Mouse (Mus musculus) urinary bladder, postnatal 10 days (tissue): Measurements from ENCODE around the gene Gm20388.

Source experiments
- DNase-seq: peaks from one replicate; pipeline ENCODE4 v3.0.0; 2022; ENCODE audit warnings: low spot score

Gm20388 gene

GRCm38 (mm10) chr8:121740721-121741120, 1830.1 kb downstream of the Gm20388 start:
- no peak for DNase-seq

- DNase-seq = no peak
These were observed 1838.9 kb downstream of the Gm20388 start for GRCm38 (mm10) chr8:121749501-121749900.

GRCm38 (mm10) chr8:121750512-121750911, 1839.9 kb downstream of the Gm20388 start:
- DNase-seq = no peak

- no peak for DNase-seq
These were observed 1840.8 kb downstream of the Gm20388 start for GRCm38 (mm10) chr8:121751407-121751806.

GRCm38 (mm10) chr8:121758470-121758869, 1847.8 kb downstream of the Gm20388 start:
- no peak for DNase-seq

- DNase-seq = no peak
These were observed 1849.8 kb downstream of the Gm20388 start for GRCm38 (mm10) chr8:121760484-121760883.

- DNase-seq = no peak
These were observed 1850.8 kb downstream of the Gm20388 start for GRCm38 (mm10) chr8:121761480-121761879.

GRCm38 (mm10) chr8:121762999-121763699, 1852.5 kb downstream of the Gm20388 start:
- DNase-seq = no peak

GRCm38 (mm10) chr8:121763700-121764013, 1853.0 kb downstream of the Gm20388 start:
- DNase-seq = no peak

- no peak for DNase-seq
These were observed 1855.0 kb downstream of the Gm20388 start for GRCm38 (mm10) chr8:121765594-121766138.

GRCm38 (mm10) chr8:121769095-121769494, 1858.5 kb downstream of the Gm20388 start:
- DNase-seq = no peak

- DNase-seq = no peak
These were observed 1859.0 kb downstream of the Gm20388 start for GRCm38 (mm10) chr8:121769621-121770020.

- DNase-seq = no peak
These were observed 1860.5 kb downstream of the Gm20388 start for GRCm38 (mm10) chr8:121770845-121771752.

GRCm38 (mm10) chr8:121773876-121774275, 1863.2 kb downstream of the Gm20388 start:
- no peak for DNase-seq

GRCm38 (mm10) chr8:121782493-121782892, 1871.9 kb downstream of the Gm20388 start:
- no peak for DNase-seq

GRCm38 (mm10) chr8:121786542-121786941, 1875.9 kb downstream of the Gm20388 start:
- no peak for DNase-seq

GRCm38 (mm10) chr8:121788786-121789185, 1878.1 kb downstream of the Gm20388 start:
- no peak for DNase-seq

- no peak for DNase-seq
These were observed 1881.5 kb downstream of the Gm20388 start for GRCm38 (mm10) chr8:121792159-121792558.

- no peak for DNase-seq
These were observed 1882.0 kb downstream of the Gm20388 start for GRCm38 (mm10) chr8:121792627-121793026.

GRCm38 (mm10) chr8:121794151-121794550, 1883.5 kb downstream of the Gm20388 start:
- DNase-seq = no peak

GRCm38 (mm10) chr8:121795461-121795860, 1884.8 kb downstream of the Gm20388 start:
- no peak for DNase-seq

GRCm38 (mm10) chr8:121796406-121796805, 1885.8 kb downstream of the Gm20388 start:
- DNase-seq = no peak

- DNase-seq = no peak
These were observed 1887.8 kb downstream of the Gm20388 start for GRCm38 (mm10) chr8:121798401-121798800.
